Mouse (Mus musculus) heart, embryonic 13.5 days (tissue): Measurements from ENCODE around the gene Tmco4. TPM values are rescaled to one million over a fixed set of nuclear protein-coding genes. Genes with fewer than 3 reads are reported as not detected.

Experiments
- ATAC-seq: fragments of 200-750 bp; cut with Nextera tagmentation; 2 replicates; pipeline ENCODE4 v1.8.0; 2017; ENCODE audit warnings: moderate TSS enrichment; ENCODE audit not compliant: insufficient number of reproducible peaks, low FRiP score, low TSS enrichment; ENCODE audit errors: extremely low read depth
- H3K27ac ChIP-seq: fragments of 300-500 bp; sonication (generic); replicated peaks from 2 replicates; pipeline ENCODE4 v1.5.1; 2015; ENCODE audit warnings: moderate library complexity, mild to moderate bottlenecking, inconsistent platforms
- H3K27me3 ChIP-seq: fragments of 300-500 bp; sonication (generic); replicated peaks from 2 replicates; pipeline ENCODE4 v1.6.1; 2015; ENCODE audit warnings: mild to moderate bottlenecking, inconsistent platforms
- H3K36me3 ChIP-seq: fragments of 300-500 bp; sonication (generic); 2 replicates; pipeline ENCODE4 v1.6.1; 2015; ENCODE audit warnings: mild to moderate bottlenecking, inconsistent platforms
- H3K4me1 ChIP-seq: fragments of 300-500 bp; sonication (generic); 2 replicates; pipeline ENCODE4 v1.6.1; 2015; ENCODE audit warnings: inconsistent platforms
- H3K4me2 ChIP-seq: fragments of 300-500 bp; sonication (generic); 2 replicates; pipeline ENCODE4 v1.6.1; 2015; ENCODE audit warnings: inconsistent platforms, mild to moderate bottlenecking, moderate library complexity
- H3K4me3 ChIP-seq: fragments of 300-500 bp; sonication (generic); 2 replicates; pipeline ENCODE4 v1.5.1; 2015; ENCODE audit warnings: moderate library complexity, mild to moderate bottlenecking, inconsistent platforms
- H3K9ac ChIP-seq: fragments of 300-500 bp; sonication (generic); 2 replicates; pipeline ENCODE4 v1.6.1; 2015; ENCODE audit warnings: inconsistent platforms, mild to moderate bottlenecking, moderate library complexity
- H3K9me3 ChIP-seq: fragments of 300-500 bp; sonication (generic); 2 replicates; pipeline ENCODE4 v1.6.1; 2016; ENCODE audit warnings: inconsistent platforms
- WGBS: fragments of 180-500 bp; shearing (Covaris S2); methylation state at CpG from one replicate; pipeline ENCODE4 v1.1.7; 2015; ENCODE audit warnings: mixed read lengths; 5-methylcytosine and 5-hydroxymethylcytosine counted together
- polyA plus RNA-seq: library from polyadenylated mRNA; unstranded; fragments of >200 nt; fragmentation: Nextera tagmentation; extraction: Ambion mirVana; gene quantifications from 2 replicates; pipeline ENCODE4 v1.2.1, GENCODE M21; 2015

Tmco4 gene
- polyA plus RNA-seq, 1 experiment from 2014 or later, result 5.6 TPM

DNA sequence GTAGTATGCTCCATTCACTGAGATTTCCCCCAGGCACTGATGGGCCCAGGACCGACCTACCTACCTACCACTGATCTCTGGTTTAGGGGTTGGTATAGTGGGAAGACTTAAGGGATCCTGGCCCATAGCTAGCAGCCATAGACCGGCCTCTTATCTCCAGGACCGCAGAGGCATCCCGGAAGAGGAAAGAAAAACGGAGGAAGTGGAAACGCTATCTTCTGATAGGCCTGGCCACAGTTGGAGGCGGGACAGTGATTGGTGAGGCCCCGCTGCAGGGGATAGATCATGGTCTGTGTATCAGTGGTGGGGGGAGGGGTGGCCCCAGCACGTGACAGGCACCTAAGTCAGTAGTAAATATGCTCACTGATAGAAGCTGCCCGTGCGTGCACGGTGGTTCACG lies 46.7 kb downstream of the Tmco4 start:
- 0 out of 2 replicates have a peak, but pooled peaks cover 5% of the 10 kb centered on the region for H3K9me3 ChIP-seq
- 0 out of 2 replicates have a peak, but pooled peaks cover 5% of the 10 kb centered on the region for H3K36me3 ChIP-seq
- no peak overlapping the region for H3K4me3 ChIP-seq
- H3K27ac ChIP-seq, result no peak overlapping the region
- no peaks in the 10 kb centered on the region for H3K27me3 ChIP-seq
- peaks cover 24% of the 10 kb centered on the region for H3K4me1 ChIP-seq
- 0 out of 2 replicates have a peak overlapping the region, but pooled peaks have one; percentile 5 for H3K4me2 ChIP-seq
- WGBS, result 35% methylated on average over 13 of the region's 13 CpGs
- ATAC-seq, result no peak
- no peak overlapping the region for H3K9ac ChIP-seq

DNA sequence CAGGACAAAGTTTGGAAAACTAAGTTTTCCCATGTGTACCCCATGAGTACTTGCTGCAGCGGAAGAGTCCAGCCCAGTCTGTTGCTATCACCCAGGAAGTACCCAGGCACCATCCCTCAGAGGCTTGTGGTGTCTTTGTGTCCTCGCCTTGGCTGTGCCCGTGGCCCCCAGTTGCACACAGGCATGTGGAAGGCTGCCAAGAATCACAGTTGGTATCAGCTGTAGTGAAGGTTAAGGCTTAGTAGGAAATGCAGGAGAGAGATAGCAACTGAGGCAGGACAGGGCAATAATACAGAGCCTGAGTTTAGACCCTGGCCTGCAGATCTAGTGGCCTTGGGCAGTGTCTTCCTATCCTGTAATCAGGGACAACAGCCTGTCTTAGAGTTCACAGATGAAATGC lies 47.7 kb downstream of the Tmco4 start:
- H3K4me3 ChIP-seq, result no peak overlapping the region
- H3K4me1 ChIP-seq, result peaks cover 24% of the 10 kb centered on the region
- H3K9ac ChIP-seq, result no peak overlapping the region
- H3K4me2 ChIP-seq, result no peak overlapping the region
- WGBS, result 28% methylated on average over 3 of the region's 3 CpGs
- no peaks in the 10 kb centered on the region for H3K36me3 ChIP-seq
- no peaks in the 10 kb centered on the region for H3K27me3 ChIP-seq
- no peak for ATAC-seq
- H3K9me3 ChIP-seq, result no peaks in the 10 kb centered on the region
- H3K27ac ChIP-seq, result no peak overlapping the region; the same call in 1 of the 2 replicates

DNA sequence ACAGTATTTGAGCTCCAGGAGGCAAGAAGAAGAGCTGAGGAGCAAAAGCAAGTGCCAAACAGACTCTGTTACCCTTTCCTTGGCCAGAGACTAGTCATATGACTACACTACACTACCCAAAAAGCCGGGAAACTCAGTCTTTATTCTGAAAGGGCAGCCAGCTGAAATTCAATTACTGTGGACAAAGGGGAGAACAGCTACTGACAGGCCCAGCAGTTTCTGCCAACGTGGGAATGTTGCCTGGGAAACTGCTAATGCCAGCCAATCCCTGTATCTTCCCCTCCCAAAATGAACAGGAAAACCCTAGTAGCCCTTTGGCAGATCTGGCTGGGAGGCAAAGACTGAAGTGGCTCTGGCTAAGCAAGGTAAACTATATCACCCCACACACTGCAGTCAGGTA lies 51.7 kb downstream of the Tmco4 start:
- Histone ChIP-seq H3K4me2 (no peak overlapping the region), H3K4me3 (no peak overlapping the region), H3K9me3 (no peaks in the 10 kb centered on the region), H3K9ac (no peak overlapping the region), H3K4me1 (peaks cover 15% of the 10 kb centered on the region), H3K36me3 (no peaks in the 10 kb centered on the region), H3K27me3 (no peaks in the 10 kb centered on the region), H3K27ac (no peak overlapping the region)
- no peak for ATAC-seq
- 38% methylated on average over 2 of the region's 2 CpGs for WGBS

DNA sequence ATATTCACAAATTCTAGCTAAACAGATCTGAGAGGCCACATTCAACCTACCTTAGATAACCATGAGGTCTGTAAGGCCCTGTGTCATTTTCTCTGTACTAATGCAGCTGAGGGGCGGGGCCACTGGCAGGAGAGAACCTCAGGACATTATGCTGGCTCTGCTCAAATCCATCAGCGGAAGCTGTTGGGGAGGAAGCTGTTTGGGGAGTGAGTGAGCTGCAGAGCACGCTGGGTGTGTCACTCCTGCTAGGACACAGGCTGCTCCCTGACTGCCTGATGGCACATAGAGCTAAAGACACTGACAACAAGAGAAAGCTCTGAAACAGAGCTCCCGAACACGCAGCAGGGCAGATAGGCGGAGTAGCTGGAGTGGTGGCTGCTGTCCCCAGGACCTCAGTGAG lies 58.0 kb downstream of the Tmco4 start:
- 57% methylated on average over 6 of the region's 6 CpGs for WGBS
- Histone ChIP-seq H3K27ac (no peak overlapping the region), H3K4me2 (no peak overlapping the region), H3K9ac (no peak overlapping the region), H3K4me3 (no peak overlapping the region), H3K4me1 (peaks cover 21% of the 10 kb centered on the region), H3K27me3 (no peaks in the 10 kb centered on the region; the same call in 1 of the 2 replicates), H3K9me3 (no peaks in the 10 kb centered on the region), H3K36me3 (peaks cover 5% of the 10 kb centered on the region; the same call in 1 of the 2 replicates)
- no peak for ATAC-seq

DNA sequence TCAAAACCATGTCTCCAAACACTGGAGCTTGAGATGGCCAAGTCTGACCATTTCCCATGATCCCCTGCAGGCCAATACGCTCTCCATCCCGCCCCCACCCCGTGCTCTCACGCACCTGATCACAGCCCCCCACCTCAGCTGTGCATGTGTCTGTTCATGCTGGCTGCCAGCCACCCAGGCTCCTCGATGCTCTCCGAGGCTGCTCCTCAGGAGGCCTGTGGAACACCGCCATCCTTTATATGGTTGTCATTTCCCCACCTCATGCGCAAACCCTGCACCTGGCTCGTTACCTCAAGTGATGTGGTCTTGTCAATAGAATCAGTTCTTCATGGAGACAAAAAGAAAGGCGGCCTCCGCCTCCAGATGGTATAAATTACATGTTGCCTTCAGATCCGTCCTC lies 59.8 kb downstream of the Tmco4 start:
- Histone ChIP-seq H3K27ac (no peak overlapping the region), H3K4me1 (peaks cover 21% of the 10 kb centered on the region), H3K9me3 (peaks cover 8% of the 10 kb centered on the region; the same call in 1 of the 2 replicates), H3K27me3 (no peaks in the 10 kb centered on the region; the same call in 1 of the 2 replicates), H3K36me3 (peaks cover 12% of the 10 kb centered on the region), H3K4me3 (no peak overlapping the region), H3K9ac (no peak overlapping the region), H3K4me2 (no peak overlapping the region)
- no peak for ATAC-seq
- 86% methylated on average over 12 of the region's 12 CpGs for WGBS

DNA sequence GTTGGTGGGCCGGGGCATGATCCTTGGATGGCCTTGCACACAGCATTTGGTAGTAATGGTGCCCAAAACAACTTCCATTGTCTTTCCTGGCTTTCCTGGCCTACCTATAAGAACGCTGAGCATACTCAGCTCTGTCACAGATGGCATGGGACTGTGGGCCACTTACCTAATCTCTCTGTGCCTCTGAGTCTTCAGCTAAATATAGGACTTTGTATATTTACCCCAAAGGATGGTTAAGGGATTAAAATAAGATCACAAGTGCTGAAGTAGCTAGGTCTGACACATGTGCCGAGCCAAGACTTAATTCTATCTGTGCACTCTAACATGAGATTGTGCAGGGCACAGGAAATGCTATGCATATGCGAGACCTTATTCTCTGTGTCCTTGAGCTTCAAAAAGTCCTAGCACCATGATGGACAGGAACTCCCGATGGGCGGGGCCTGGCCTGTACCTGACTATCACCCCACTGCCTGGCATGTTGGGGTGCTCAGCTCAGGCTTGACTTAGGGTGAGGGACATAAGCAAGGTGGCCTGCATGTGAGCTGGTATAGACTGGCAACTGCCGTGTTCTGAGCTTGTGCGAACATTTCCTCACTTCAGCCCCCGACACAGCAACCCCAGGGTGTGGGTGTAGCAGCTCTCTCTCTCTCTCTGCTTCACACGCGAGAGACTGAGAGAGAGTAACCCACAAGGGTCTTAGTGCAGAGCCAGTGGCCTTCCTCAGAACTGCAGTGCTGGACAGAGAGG lies 60.7 kb downstream of the Tmco4 start:
- H3K4me1 ChIP-seq, result peaks cover 26% of the 10 kb centered on the region
- H3K4me3 ChIP-seq, result no peak overlapping the region
- ATAC-seq, result no peak
- H3K27me3 ChIP-seq, result no peaks in the 10 kb centered on the region; the same call in 1 of the 2 replicates
- H3K27ac ChIP-seq, result peak overlapping the region; percentile 78
- peaks cover 12% of the 10 kb centered on the region for H3K36me3 ChIP-seq
- H3K4me2 ChIP-seq, result no peak overlapping the region
- no peak overlapping the region for H3K9ac ChIP-seq
- peaks cover 8% of the 10 kb centered on the region; the same call in 1 of the 2 replicates for H3K9me3 ChIP-seq
- WGBS, result 55% methylated on average over 11 of the region's 11 CpGs

DNA sequence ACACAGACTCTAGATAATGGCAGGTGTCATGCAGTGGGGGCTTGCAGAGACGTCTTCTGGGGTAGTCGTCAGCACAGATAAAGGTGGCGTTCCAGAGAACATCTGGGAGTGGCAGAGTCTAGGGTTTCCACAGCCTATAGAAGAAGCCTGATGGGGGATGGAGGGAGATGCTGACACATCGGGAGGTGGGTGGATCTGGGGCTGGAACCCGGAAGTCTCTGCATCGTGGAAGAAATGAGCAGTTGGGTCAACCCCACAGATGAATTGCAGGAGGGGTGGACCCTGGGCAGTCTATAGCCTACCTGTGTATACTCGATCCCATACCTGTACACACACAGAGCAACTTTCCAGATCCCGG lies 61.3 kb downstream of the Tmco4 start:
- Histone ChIP-seq H3K4me1 (peaks cover 26% of the 10 kb centered on the region), H3K27me3 (no peaks in the 10 kb centered on the region; the same call in none of the 2 replicates), H3K9me3 (peaks cover 8% of the 10 kb centered on the region; the same call in 1 of the 2 replicates), H3K4me2 (no peak overlapping the region), H3K4me3 (no peak overlapping the region), H3K9ac (no peak overlapping the region), H3K36me3 (peaks cover 12% of the 10 kb centered on the region), H3K27ac (peak overlapping the region; percentile 78)
- no peak for ATAC-seq
- 59% methylated on average over 8 of the region's 8 CpGs for WGBS

DNA sequence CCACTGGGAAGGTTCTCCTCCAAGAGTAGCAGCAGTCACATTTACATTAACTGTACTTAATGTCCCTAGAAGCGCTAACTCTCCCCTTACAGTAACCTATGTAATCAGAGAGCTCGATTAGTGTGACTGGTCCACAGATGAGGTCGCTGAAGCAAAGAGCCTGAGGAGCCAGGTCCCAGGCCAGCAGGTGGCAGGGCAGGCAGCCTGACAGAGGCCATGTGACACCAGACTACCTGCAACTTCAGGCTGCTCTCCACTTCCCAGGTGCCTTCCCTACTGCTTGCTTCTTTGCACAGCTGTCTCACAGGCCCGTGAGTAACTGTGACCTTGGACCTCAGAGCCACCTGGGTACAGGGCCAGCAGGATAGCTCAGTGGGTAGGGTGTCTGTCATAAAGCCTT lies 61.9 kb downstream of the Tmco4 start:
- peaks cover 8% of the 10 kb centered on the region; the same call in 1 of the 2 replicates for H3K9me3 ChIP-seq
- peaks cover 5% of the 10 kb centered on the region for H3K27me3 ChIP-seq
- no peak overlapping the region for H3K9ac ChIP-seq
- 43% methylated on average over 4 of the region's 4 CpGs for WGBS
- no peak overlapping the region for H3K27ac ChIP-seq
- no peak for ATAC-seq
- no peak overlapping the region for H3K4me2 ChIP-seq
- no peak overlapping the region for H3K4me3 ChIP-seq
- peaks cover 26% of the 10 kb centered on the region for H3K4me1 ChIP-seq
- peaks cover 12% of the 10 kb centered on the region for H3K36me3 ChIP-seq

DNA sequence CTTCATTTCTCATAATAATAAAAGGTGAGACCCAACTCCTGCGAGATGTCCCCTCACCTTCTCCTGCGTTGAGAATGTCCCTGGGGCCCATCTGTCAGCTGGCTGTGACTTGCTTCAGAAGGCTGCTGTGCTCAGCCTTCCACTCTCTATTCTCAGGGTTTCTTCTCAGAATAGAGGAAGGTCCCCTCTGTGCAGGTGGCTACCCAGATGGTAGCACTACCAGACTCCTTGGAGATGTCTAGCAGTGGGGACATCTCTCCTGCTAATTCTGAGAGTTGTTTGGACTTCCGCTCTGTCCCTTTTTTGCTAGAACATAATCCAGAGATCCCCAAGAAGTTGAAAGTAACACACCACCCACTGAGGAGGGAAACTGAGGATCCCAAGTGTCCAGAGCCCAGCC lies 62.3 kb downstream of the Tmco4 start:
- ATAC-seq, result no peak
- peaks cover 26% of the 10 kb centered on the region for H3K4me1 ChIP-seq
- H3K9me3 ChIP-seq, result peaks cover 8% of the 10 kb centered on the region; the same call in 1 of the 2 replicates
- 82% methylated on average over 3 of the region's 3 CpGs for WGBS
- peaks cover 11% of the 10 kb centered on the region for H3K36me3 ChIP-seq
- no peak overlapping the region for H3K4me2 ChIP-seq
- H3K4me3 ChIP-seq, result no peak overlapping the region
- H3K9ac ChIP-seq, result no peak overlapping the region
- no peak overlapping the region for H3K27ac ChIP-seq
- peaks cover 9% of the 10 kb centered on the region for H3K27me3 ChIP-seq

DNA sequence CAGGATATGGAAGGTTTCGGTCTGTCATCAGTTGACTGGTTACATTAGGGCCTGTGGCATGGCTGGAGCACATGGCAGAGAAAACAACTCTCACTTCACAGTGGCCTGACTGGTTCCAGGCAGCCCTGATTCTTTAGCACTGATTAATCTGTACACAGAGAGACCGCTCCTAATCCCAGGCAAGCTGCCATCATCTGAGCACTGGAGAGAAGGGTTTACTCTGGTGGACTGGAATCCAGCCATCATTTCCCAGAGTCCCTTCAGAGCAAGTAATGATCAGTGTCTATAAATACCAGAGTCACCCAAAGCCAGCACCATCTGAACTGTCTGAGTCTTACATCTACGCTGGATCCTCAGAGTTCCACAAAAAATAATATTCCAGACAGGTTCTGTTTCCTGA lies 63.1 kb downstream of the Tmco4 start:
- H3K27ac ChIP-seq, result no peak overlapping the region
- peaks cover 26% of the 10 kb centered on the region for H3K4me1 ChIP-seq
- no peak overlapping the region for H3K4me3 ChIP-seq
- H3K27me3 ChIP-seq, result peaks cover 17% of the 10 kb centered on the region
- WGBS, result 81% methylated on average over 3 of the region's 3 CpGs
- no peak overlapping the region for H3K4me2 ChIP-seq
- peaks cover 7% of the 10 kb centered on the region for H3K36me3 ChIP-seq
- H3K9ac ChIP-seq, result no peak overlapping the region
- ATAC-seq, result no peak
- H3K9me3 ChIP-seq, result peaks cover 8% of the 10 kb centered on the region; the same call in 1 of the 2 replicates

DNA sequence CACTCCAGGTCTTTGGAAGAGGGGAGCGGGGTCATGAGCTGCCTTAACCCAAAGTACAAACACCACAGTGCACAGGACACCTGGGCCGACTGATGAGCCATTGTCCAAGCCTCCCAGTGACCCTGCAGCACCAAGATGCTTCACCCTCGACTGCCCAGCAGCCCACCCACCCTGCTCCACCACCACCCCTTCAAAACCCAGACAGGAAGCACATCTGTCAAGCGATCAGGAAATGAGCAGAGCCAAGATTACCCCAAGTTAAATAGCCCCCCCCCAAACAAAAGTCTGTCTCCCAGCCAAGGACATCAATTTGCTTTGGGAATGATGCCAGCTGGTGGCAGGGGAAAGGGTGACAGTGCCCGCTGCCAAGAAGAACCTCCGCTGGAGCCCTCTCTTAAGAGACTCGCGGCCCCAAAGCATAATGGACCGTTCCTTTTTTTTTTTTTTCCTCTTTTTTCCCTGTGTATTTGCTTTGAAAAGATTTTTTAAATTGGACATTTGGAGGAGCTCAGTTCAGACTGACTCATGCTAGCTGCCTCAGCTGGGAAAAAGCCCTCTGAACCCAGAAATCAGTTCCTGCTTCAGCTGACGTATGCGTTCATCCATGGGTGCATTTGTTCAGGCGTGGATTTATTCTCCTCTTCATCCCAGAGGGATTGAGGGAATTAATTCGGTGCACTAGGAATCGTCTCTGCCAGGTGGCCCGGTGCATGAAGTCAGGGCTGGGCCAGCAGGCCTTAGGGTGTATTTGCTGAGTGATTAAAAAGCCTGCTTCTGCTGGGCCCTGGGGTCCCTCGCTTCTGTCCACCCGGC lies 65.3 kb downstream of the Tmco4 start:
- H3K36me3 ChIP-seq, result peaks cover 7% of the 10 kb centered on the region
- H3K9me3 ChIP-seq, result peaks cover 8% of the 10 kb centered on the region; the same call in 1 of the 2 replicates
- 69% methylated on average over 17 of the region's 17 CpGs for WGBS
- H3K4me1 ChIP-seq, result peaks cover 19% of the 10 kb centered on the region
- no peak for ATAC-seq
- no peak overlapping the region for H3K4me2 ChIP-seq
- H3K27me3 ChIP-seq, result peaks cover 22% of the 10 kb centered on the region
- no peak overlapping the region for H3K27ac ChIP-seq
- H3K4me3 ChIP-seq, result no peak overlapping the region
- no peak overlapping the region for H3K9ac ChIP-seq
